Mouse (Mus musculus): ENCODE measurements around the gene Zbtb32. TPM values are rescaled to one million over a fixed set of nuclear protein-coding genes. Genes with fewer than 3 reads are reported as not detected.

Zbtb32 gene
- polyA plus RNA-seq, 1 experiment from 2014 or later = 0.21 TPM

- Histone ChIP-seq H3K27ac (ENCODE audit: low read length) (no peak overlapping the region), H3K9me3 (replicated peaks; ENCODE audit: control insufficient read depth, low read length) (no peaks in the 10 kb centered on the region), H3K9ac (ENCODE audit: low read depth, low read length) (no peak overlapping the region), H3K4me1 (ENCODE audit: control insufficient read depth, low read depth, low read length) (peaks cover 11% of the 10 kb centered on the region), H3K36me3 (ENCODE audit: control insufficient read depth, insufficient read depth) (peaks cover 30% of the 10 kb centered on the region), H3K27me3 (ENCODE audit: control insufficient read depth, insufficient read depth, low read depth, low read length) (no peaks in the 10 kb centered on the region), H3K4me2 (ENCODE audit: low read depth, low read length) (no peak overlapping the region), H3K4me3 (ENCODE audit: low read depth, low read length) (no peak overlapping the region)
- 78% methylated on average over 9 of the region's 9 CpGs for WGBS (ENCODE audit: insufficient replicate concordance)
- no peak for ATAC-seq (ENCODE audit: low read depth)
Observed at GRCm38 (mm10) chr7:30566033-30566432, 32.7 kb downstream of the Zbtb32 start.

GRCm38 (mm10) chr7:30564970-30565571 lies 33.6 kb downstream of the Zbtb32 start, which contains the start of gene Igflr1:
Gene Igflr1, plus strand, starts transcription at chr7:30565427.
- H3K4me1 ChIP-seq (ENCODE audit: control insufficient read depth, low read depth, low read length) = peaks cover 15% of the 10 kb centered on the region
- no peak within 1 kb of the TSS for H3K9ac ChIP-seq (ENCODE audit: low read depth, low read length)
- peak within 1 kb of the TSS; percentile 73 for H3K4me2 ChIP-seq (ENCODE audit: low read depth, low read length)
- H3K36me3 ChIP-seq (ENCODE audit: control insufficient read depth, insufficient read depth) = peaks cover 22% of the 10 kb centered on the region
- no peak for ATAC-seq (ENCODE audit: low read depth)
- H3K27me3 ChIP-seq (ENCODE audit: control insufficient read depth, insufficient read depth, low read depth, low read length) = no peaks in the 10 kb centered on the region
- H3K4me3 ChIP-seq (ENCODE audit: low read depth, low read length) = no peak within 1 kb of the TSS; the same call in 1 of the 2 replicates
- whole genome bisulfite sequencing (ENCODE audit: insufficient replicate concordance) = 87% methylated on average over 12 of the region's 12 CpGs
- H3K9me3 ChIP-seq (replicated peaks; ENCODE audit: control insufficient read depth, low read length) = no peaks in the 10 kb centered on the region
- no peak within 1 kb of the TSS; the same call in 1 of the 2 replicates for H3K27ac ChIP-seq (ENCODE audit: low read length)

- H3K9me3 ChIP-seq (replicated peaks; ENCODE audit: control insufficient read depth, low read length) = no peaks in the 10 kb centered on the region
- WGBS (ENCODE audit: insufficient replicate concordance) = 25% methylated on average over 6 of the region's 6 CpGs
- peak overlapping the region; percentile 73 for H3K4me2 ChIP-seq (ENCODE audit: low read depth, low read length)
- H3K9ac ChIP-seq (ENCODE audit: low read depth, low read length) = peak overlapping the region; percentile 90
- H3K4me3 ChIP-seq (ENCODE audit: low read depth, low read length) = peak overlapping the region; percentile 95
- H3K27me3 ChIP-seq (ENCODE audit: control insufficient read depth, insufficient read depth, low read depth, low read length) = no peaks in the 10 kb centered on the region
- peaks cover 20% of the 10 kb centered on the region for H3K4me1 ChIP-seq (ENCODE audit: control insufficient read depth, low read depth, low read length)
- ATAC-seq (ENCODE audit: low read depth) = no peak
- H3K36me3 ChIP-seq (ENCODE audit: control insufficient read depth, insufficient read depth) = peaks cover 10% of the 10 kb centered on the region
- peak overlapping the region; percentile 98 for H3K27ac ChIP-seq (ENCODE audit: low read length)
Observed at GRCm38 (mm10) chr7:30563906-30564280, 34.8 kb downstream of the Zbtb32 start.

DNA sequence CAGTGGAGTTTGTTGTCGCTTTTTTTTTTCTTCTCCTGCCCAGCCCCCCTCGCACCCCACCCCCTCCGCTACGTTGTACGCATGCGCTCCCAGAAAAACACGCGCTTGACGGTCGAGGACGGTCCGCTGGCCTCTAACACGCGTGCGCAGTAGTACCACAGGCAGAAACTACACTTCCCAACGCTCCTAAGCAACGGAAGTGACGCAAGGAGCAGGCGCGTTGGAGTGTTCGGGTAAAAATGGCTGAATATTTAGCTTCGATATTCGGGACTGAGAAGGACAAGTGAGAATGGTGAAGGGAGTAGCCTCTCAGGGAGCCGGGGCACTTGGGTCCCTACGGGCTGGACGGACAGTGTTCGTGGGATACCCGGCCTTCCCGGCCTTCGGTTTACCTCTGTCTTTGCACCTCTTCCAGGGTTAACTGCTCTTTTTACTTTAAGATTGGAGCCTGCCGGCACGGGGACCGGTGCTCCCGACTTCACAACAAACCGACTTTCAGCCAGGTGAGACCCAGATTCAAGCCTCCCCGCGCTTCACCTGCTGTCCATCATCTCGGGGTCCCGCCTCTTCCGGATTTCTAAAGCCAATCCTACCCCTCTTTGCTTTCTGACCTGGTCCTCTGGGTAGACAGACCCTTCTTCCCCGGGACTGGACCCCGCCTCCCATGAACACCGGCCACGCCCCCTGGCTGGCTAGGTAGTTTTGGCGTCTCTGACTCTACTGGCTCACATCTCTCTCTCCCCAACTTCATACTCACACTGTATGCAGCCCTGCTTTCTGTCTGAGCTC lies 35.4 kb downstream of the Zbtb32 start, which contains the start of the genes U2af1l4, Gm49396 and Psenen:
U2af1l4 (plus strand) TSS at position 185 of the 789 bp plus-strand sequence.
Gm49396 (plus strand) TSS at position 228 of the 789 bp plus-strand sequence.
Psenen (minus strand) TSS at position 511 of the 789 bp plus-strand sequence.
- Histone ChIP-seq H3K4me1 (ENCODE audit: control insufficient read depth, low read depth, low read length) (peaks cover 26% of the 10 kb centered on the region), H3K4me3 (ENCODE audit: low read depth, low read length) (peak within 1 kb of the TSS; percentile 95), H3K9me3 (replicated peaks; ENCODE audit: control insufficient read depth, low read length) (no peaks in the 10 kb centered on the region), H3K9ac (ENCODE audit: low read depth, low read length) (peak within 1 kb of the TSS; percentile 90), H3K36me3 (ENCODE audit: control insufficient read depth, insufficient read depth) (peaks cover 5% of the 10 kb centered on the region), H3K27me3 (ENCODE audit: control insufficient read depth, insufficient read depth, low read depth, low read length) (no peaks in the 10 kb centered on the region), H3K27ac (ENCODE audit: low read length) (peak within 1 kb of the TSS; percentile 98), H3K4me2 (ENCODE audit: low read depth, low read length) (peak within 1 kb of the TSS; percentile 73)
- peak; percentile 82 for ATAC-seq (ENCODE audit: low read depth)
- under 1% methylated on average over 45 of the region's 45 CpGs for WGBS (ENCODE audit: insufficient replicate concordance)

- Histone ChIP-seq H3K4me1 (ENCODE audit: control insufficient read depth, low read depth, low read length) (peaks cover 31% of the 10 kb centered on the region), H3K9ac (ENCODE audit: low read depth, low read length) (peak overlapping the region; percentile 90), H3K4me2 (ENCODE audit: low read depth, low read length) (peak overlapping the region; percentile 73), H3K27me3 (ENCODE audit: control insufficient read depth, insufficient read depth, low read depth, low read length) (no peaks in the 10 kb centered on the region), H3K4me3 (ENCODE audit: low read depth, low read length) (peak overlapping the region; percentile 95), H3K36me3 (ENCODE audit: control insufficient read depth, insufficient read depth) (peaks cover 3% of the 10 kb centered on the region; the same call in 1 of the 2 replicates), H3K9me3 (replicated peaks; ENCODE audit: control insufficient read depth, low read length) (no peaks in the 10 kb centered on the region), H3K27ac (ENCODE audit: low read length) (peak overlapping the region; percentile 82)
- 0% methylated on average over 27 of the region's 27 CpGs for WGBS (ENCODE audit: insufficient replicate concordance)
- ATAC-seq (ENCODE audit: low read depth) = no peak
Observed at GRCm38 (mm10) chr7:30562526-30563116, 36.1 kb downstream of the Zbtb32 start.

GRCm38 (mm10) chr7:30560296-30560695 lies 38.4 kb downstream of the Zbtb32 start:
- Histone ChIP-seq H3K9me3 (replicated peaks; ENCODE audit: control insufficient read depth, low read length) (no peaks in the 10 kb centered on the region), H3K4me3 (ENCODE audit: low read depth, low read length) (peak overlapping the region; percentile 76), H3K9ac (ENCODE audit: low read depth, low read length) (no peak overlapping the region), H3K27me3 (ENCODE audit: control insufficient read depth, insufficient read depth, low read depth, low read length) (no peaks in the 10 kb centered on the region), H3K4me1 (ENCODE audit: control insufficient read depth, low read depth, low read length) (peaks cover 31% of the 10 kb centered on the region), H3K4me2 (ENCODE audit: low read depth, low read length) (peak overlapping the region; percentile 80; the same call in 1 of the 2 replicates), H3K27ac (ENCODE audit: low read length) (peak overlapping the region; percentile 80), H3K36me3 (ENCODE audit: control insufficient read depth, insufficient read depth) (peaks cover 12% of the 10 kb centered on the region)
- no peak for ATAC-seq (ENCODE audit: low read depth)
- WGBS (ENCODE audit: insufficient replicate concordance) = 78% methylated on average over 2 of the region's 2 CpGs

GRCm38 (mm10) chr7:30559443-30559954 lies 39.2 kb downstream of the Zbtb32 start, which contains the start of gene Lin37:
Gene Lin37, minus strand, starts transcription at chr7:30559838.
- Histone ChIP-seq H3K9me3 (replicated peaks; ENCODE audit: control insufficient read depth, low read length) (no peaks in the 10 kb centered on the region), H3K4me3 (ENCODE audit: low read depth, low read length) (peak within 1 kb of the TSS; percentile 76), H3K36me3 (ENCODE audit: control insufficient read depth, insufficient read depth) (peaks cover 17% of the 10 kb centered on the region), H3K4me1 (ENCODE audit: control insufficient read depth, low read depth, low read length) (peaks cover 31% of the 10 kb centered on the region), H3K9ac (ENCODE audit: low read depth, low read length) (peak within 1 kb of the TSS; percentile 72), H3K27ac (ENCODE audit: low read length) (peak within 1 kb of the TSS; percentile 86), H3K4me2 (ENCODE audit: low read depth, low read length) (peak within 1 kb of the TSS; percentile 80), H3K27me3 (ENCODE audit: control insufficient read depth, insufficient read depth, low read depth, low read length) (no peaks in the 10 kb centered on the region)
- peak; percentile 84 for ATAC-seq (ENCODE audit: low read depth)
- WGBS (ENCODE audit: insufficient replicate concordance) = under 1% methylated on average over 20 of the region's 20 CpGs

- Histone ChIP-seq H3K4me2 (ENCODE audit: low read depth, low read length) (peak overlapping the region; percentile 80), H3K4me3 (ENCODE audit: low read depth, low read length) (peak overlapping the region; percentile 76), H3K9ac (ENCODE audit: low read depth, low read length) (peak overlapping the region; percentile 72), H3K9me3 (replicated peaks; ENCODE audit: control insufficient read depth, low read length) (no peaks in the 10 kb centered on the region), H3K27me3 (ENCODE audit: control insufficient read depth, insufficient read depth, low read depth, low read length) (no peaks in the 10 kb centered on the region), H3K36me3 (ENCODE audit: control insufficient read depth, insufficient read depth) (peaks cover 17% of the 10 kb centered on the region), H3K4me1 (ENCODE audit: control insufficient read depth, low read depth, low read length) (peaks cover 29% of the 10 kb centered on the region), H3K27ac (ENCODE audit: low read length) (peak overlapping the region; percentile 86)
- ATAC-seq (ENCODE audit: low read depth) = peak; percentile 35
- 8% methylated on average over 12 of the region's 12 CpGs for WGBS (ENCODE audit: insufficient replicate concordance)
Observed at GRCm38 (mm10) chr7:30558656-30559442, 39.9 kb downstream of the Zbtb32 start.
